Mouse (Mus musculus): ENCODE results near the gene Olfr168. TPM values are rescaled to one million over a fixed set of nuclear protein-coding genes. Genes with fewer than 3 reads are reported as not detected.
"Not testable (repeated sequence)": the region's sequence is repeated elsewhere in the genome, so short reads cannot be mapped to it uniquely, and the experiment has no call there.

The Olfr168 gene
- not detected in 2 replicates for polyA plus RNA-seq (2015; fragmentation: Nextera tagmentation; extraction: Ambion mirVana)

DNA sequence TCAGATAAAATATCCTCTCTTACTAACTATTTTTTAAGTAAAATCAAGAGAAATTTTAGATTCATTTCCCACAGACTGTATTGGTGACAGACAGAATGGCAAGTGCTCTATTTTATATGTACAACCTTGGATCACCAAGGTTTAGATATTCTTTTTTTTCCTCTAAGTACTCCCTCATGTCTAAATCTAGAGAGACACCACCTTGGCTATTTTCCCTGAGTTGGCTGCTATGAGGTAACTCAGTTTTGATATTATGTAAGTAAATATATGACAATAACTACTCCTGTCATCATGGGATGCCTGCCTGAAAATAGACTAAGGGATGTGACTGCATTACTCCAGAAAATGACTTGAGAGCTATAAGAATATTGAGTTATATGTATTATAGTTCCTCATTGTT, at the start of gene Olfr168:
Gene Olfr168 (minus strand): TSS at position 101 of the 400 bp plus-strand sequence.
- no peak within 1 kb of the TSS for H3K27ac ChIP-seq
- H3K4me1 ChIP-seq: no peaks in the 10 kb centered on the region
- 0 out of 2 replicates have a peak, but pooled peaks cover 2% of the 10 kb centered on the region for H3K9me3 ChIP-seq
- H3K27me3 ChIP-seq (replicated peaks): no peaks in the 10 kb centered on the region
- no peaks in the 10 kb centered on the region for H3K36me3 ChIP-seq (replicated peaks)
- ATAC-seq (replicated peaks): no peak
- H3K9ac ChIP-seq: no peak within 1 kb of the TSS
- no peak within 1 kb of the TSS for H3K4me3 ChIP-seq
- no peak within 1 kb of the TSS for H3K4me2 ChIP-seq

DNA sequence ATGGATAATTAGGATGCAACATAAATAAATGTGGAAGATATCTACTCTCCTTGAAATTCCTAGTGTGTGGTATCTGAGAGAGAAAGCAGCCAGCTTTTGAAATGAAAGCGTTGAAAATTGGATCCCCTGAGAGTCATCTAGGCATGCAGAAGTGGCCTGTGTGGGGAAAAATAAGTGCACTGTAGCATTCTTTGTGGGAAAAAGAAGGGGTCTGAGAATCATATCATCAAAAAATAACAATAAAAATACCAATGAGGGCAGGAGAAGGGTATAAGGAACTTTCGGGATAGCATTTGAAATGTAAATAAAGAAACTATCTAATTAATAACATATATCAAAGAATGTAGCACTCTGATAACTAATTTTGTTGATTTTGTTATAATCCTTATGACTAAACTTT, 36.4 kb upstream of the Olfr168 start, which contains the start of gene Olfr169:
Gene Olfr169 (minus strand): TSS at position 101 of the 400 bp plus-strand sequence.
- not testable (repeated sequence) for H3K4me1 ChIP-seq
- 91% methylated on average over 2 of the region's 2 CpGs for WGBS

DNA sequence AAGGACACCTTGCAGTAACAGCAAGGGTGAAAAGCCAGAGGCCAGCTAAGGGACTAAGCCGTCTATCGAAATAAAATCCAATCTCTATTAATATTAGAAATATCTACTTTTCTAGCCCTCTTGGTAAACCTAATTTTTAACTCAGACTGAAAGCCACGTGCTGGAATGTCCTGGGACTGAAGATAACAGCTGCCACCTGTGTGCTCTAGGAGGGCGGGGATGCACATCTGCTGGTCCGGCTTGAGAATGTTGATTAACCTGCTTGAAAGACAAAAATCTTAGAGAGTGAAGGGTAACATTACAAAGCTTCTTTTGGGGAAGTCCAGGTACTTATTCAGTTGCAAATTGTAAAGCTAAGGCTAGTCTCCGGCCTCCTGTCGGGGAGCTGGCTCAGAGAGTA, 18.1 kb upstream of the Olfr168 start:
- not testable (repeated sequence) for H3K27ac ChIP-seq; H3K4me3 ChIP-seq; ATAC-seq (replicated peaks); H3K36me3 ChIP-seq (replicated peaks); H3K9ac ChIP-seq; H3K4me1 ChIP-seq; H3K4me2 ChIP-seq; H3K27me3 ChIP-seq (replicated peaks); H3K9me3 ChIP-seq
- WGBS: 90% methylated on average over 7 of the region's 7 CpGs

More for the DNA sequence above, 36.4 kb upstream of the Olfr168 start, which contains the start of gene Olfr169:
- H3K9ac ChIP-seq; H3K36me3 ChIP-seq (replicated peaks); H3K27ac ChIP-seq; ATAC-seq (replicated peaks); H3K4me2 ChIP-seq; H3K4me3 ChIP-seq; H3K9me3 ChIP-seq; H3K27me3 ChIP-seq (replicated peaks): not testable (repeated sequence)

DNA sequence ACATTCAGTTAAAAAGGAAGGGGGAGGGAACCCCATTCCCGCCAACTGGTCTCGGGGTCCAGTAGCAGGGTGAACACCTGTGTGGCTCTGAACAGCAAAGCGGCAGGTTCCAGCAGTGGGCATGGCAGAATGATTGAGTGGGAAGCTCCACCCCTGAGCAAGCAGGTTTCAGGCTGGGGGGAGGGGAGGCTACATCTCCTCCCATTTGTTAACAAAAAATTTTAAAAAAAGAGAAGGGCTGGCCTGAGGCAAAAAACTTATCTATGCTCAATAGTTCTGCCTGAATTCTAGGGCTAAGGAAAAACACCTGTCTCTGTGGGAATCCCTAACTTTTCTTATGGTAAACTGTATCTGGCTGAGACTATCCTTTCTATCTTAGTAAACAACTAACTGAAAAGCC, 16.9 kb upstream of the Olfr168 start:
- H3K9me3 ChIP-seq; ATAC-seq (replicated peaks); H3K4me3 ChIP-seq; H3K27ac ChIP-seq; H3K36me3 ChIP-seq (replicated peaks); H3K4me1 ChIP-seq; H3K4me2 ChIP-seq; H3K9ac ChIP-seq; H3K27me3 ChIP-seq (replicated peaks): not testable (repeated sequence)
- WGBS: 99% methylated on average over 3 of the region's 3 CpGs

DNA sequence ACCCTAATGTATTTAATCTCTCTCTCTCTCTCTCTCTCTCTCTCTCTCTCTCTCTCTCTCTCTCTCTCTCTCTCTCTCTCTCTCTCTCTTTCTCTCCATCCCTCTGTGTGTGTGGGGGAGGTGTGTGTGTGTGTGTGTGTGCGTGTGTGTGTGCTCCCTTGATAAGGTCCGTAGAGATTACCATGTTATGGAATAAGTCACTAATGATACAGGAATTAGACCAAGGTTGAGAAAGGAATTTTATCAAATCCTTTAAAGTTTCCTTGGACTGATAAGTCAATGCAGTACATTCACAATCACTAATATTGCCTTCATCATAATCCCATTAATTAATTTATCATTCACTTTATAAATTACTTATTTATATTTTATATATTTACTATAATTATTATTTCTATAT, 13.2 kb downstream of the Olfr168 start, which contains the start of gene Olfr167:
Gene Olfr167 (minus strand): TSS at position 101 of the 400 bp plus-strand sequence.
- Histone ChIP-seq H3K27me3 (replicated peaks) (no peaks in the 10 kb centered on the region), H3K4me2 (no peak within 1 kb of the TSS), H3K4me3 (no peak within 1 kb of the TSS), H3K9ac (no peak within 1 kb of the TSS), H3K4me1 (no peaks in the 10 kb centered on the region), H3K9me3 (0 out of 2 replicates have a peak, but pooled peaks cover 4% of the 10 kb centered on the region), H3K27ac (no peak within 1 kb of the TSS), H3K36me3 (replicated peaks) (no peaks in the 10 kb centered on the region)
- WGBS: 95% methylated on average over 2 of the region's 2 CpGs
- ATAC-seq (replicated peaks): no peak

DNA sequence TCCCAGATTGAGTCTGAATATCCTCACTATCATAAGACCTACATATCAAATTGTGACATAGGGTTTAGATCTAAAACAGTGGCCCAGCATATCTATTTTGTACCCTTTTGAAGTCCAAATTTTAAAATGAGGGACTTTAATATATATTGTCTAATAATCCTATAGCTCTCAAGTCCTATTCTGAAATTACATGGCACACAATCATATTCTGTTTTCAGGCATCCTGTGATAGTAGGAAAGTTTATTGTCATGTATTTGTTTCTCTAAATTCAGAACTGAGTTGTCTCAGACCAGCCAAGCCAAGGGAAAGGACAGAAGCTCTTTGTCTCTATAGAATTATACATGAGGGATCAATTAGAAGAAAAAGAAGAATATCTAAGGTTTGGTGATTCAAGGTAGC, 52.0 kb downstream of the Olfr168 start, which contains the start of gene Olfr166:
Gene Olfr166 (plus strand): TSS at position 301 of the 400 bp plus-strand sequence.
- Histone ChIP-seq H3K9ac (no peak within 1 kb of the TSS), H3K9me3 (no peaks in the 10 kb centered on the region), H3K27ac (no peak within 1 kb of the TSS), H3K4me3 (no peak within 1 kb of the TSS), H3K4me1 (no peaks in the 10 kb centered on the region), H3K36me3 (replicated peaks) (no peaks in the 10 kb centered on the region), H3K27me3 (replicated peaks) (no peaks in the 10 kb centered on the region), H3K4me2 (no peak within 1 kb of the TSS)
- ATAC-seq (replicated peaks): no peak

Other genes with a start within 250 kb of the Olfr168 start
- not detected in 2 replicates for gene Olfr164, start 221.5 kb downstream of the Olfr168 start, polyA plus RNA-seq (2015; fragmentation: Nextera tagmentation; extraction: Ambion mirVana)
- gene Olfr165, start 112.4 kb downstream of the Olfr168 start, polyA plus RNA-seq (2015; fragmentation: Nextera tagmentation; extraction: Ambion mirVana): not detected in 2 replicates
- not detected in 2 replicates for gene Olfr166, start 51.9 kb downstream of the Olfr168 start, polyA plus RNA-seq (2015; fragmentation: Nextera tagmentation; extraction: Ambion mirVana)
- not detected in 2 replicates for gene Olfr167, start 13.3 kb downstream of the Olfr168 start, polyA plus RNA-seq (2015; fragmentation: Nextera tagmentation; extraction: Ambion mirVana)
- gene Olfr169, start 36.3 kb upstream of the Olfr168 start, polyA plus RNA-seq (2015; fragmentation: Nextera tagmentation; extraction: Ambion mirVana): not detected in 2 replicates
- gene Olfr170, start 76.3 kb upstream of the Olfr168 start, polyA plus RNA-seq (2015; fragmentation: Nextera tagmentation; extraction: Ambion mirVana): not detected in 2 replicates
- not detected in 2 replicates for gene Olfr171, start 94.4 kb upstream of the Olfr168 start, polyA plus RNA-seq (2015; fragmentation: Nextera tagmentation; extraction: Ambion mirVana)
- 0.05 TPM in 2 replicates for gene Lamp3, start 170.8 kb upstream of the Olfr168 start, polyA plus RNA-seq (2015; fragmentation: Nextera tagmentation; extraction: Ambion mirVana)
- 44.3 and 46.4 TPM in 2 replicates for gene B3gnt5, start 224.7 kb upstream of the Olfr168 start, polyA plus RNA-seq (2015; fragmentation: Nextera tagmentation; extraction: Ambion mirVana)